Mouse (Mus musculus) E14TG2a.4 (cell line): Measurements from ENCODE around the gene Cpm.

Experiments
- H3K27me3 ChIP-seq: 2 replicates; pipeline ENCODE4 v1.6.1; 2014; ENCODE audit warnings: low read length, control low read depth; ENCODE audit not compliant: insufficient read depth
- H3K36me3 ChIP-seq: 2 replicates; pipeline ENCODE4 v1.6.1; 2014; ENCODE audit warnings: low read length, control low read depth; ENCODE audit not compliant: insufficient read depth
- H3K4me1 ChIP-seq: replicated peaks from 2 replicates; pipeline ENCODE4 v1.6.1; 2014; ENCODE audit warnings: low read depth, low read length, control low read depth
- H3K4me3 ChIP-seq: replicated peaks from 2 replicates; pipeline ENCODE4 v1.5.1; 2014; ENCODE audit warnings: mild to moderate bottlenecking, low read length
- H3K9me3 ChIP-seq: 2 replicates; pipeline ENCODE4 v1.6.1; 2014; ENCODE audit warnings: low read length, control low read depth
- CTCF ChIP-seq: conservative IDR thresholded peaks from 2 replicates; pipeline ENCODE4 v1.5.1; 2014; ENCODE audit warnings: low read length
- NANOG ChIP-seq: IDR thresholded peaks from 2 replicates; pipeline ENCODE4 v1.6.1; 2014; ENCODE audit warnings: borderline replicate concordance, low read length, mixed read lengths
- POU5F1 ChIP-seq: IDR thresholded peaks from 2 replicates; pipeline ENCODE4 v1.6.1; 2014; ENCODE audit warnings: low read length, borderline replicate concordance

Cpm gene

GRCm38 (mm10) chr10:117666947-117667630 is 37.8 kb downstream of the Cpm start:
- TF ChIP-seq CTCF: no peak
- TF ChIP-seq NANOG: no peak
- no peak for TF ChIP-seq POU5F1
- no peak overlapping the region for H3K4me3 ChIP-seq
- H3K4me1 ChIP-seq: peaks cover 49% of the 10 kb centered on the region
- H3K27me3 ChIP-seq: no peaks in the 10 kb centered on the region; the same call in 1 of the 2 replicates
- no peaks in the 10 kb centered on the region for H3K36me3 ChIP-seq
- H3K9me3 ChIP-seq: no peaks in the 10 kb centered on the region

- Histone ChIP-seq H3K36me3 (no peaks in the 10 kb centered on the region), H3K4me1 (peaks cover 47% of the 10 kb centered on the region), H3K4me3 (no peak overlapping the region), H3K9me3 (no peaks in the 10 kb centered on the region), H3K27me3 (peaks cover 2% of the 10 kb centered on the region; the same call in 1 of the 2 replicates)
- TF ChIP-seq NANOG: no peak
- no peak for TF ChIP-seq POU5F1
- TF ChIP-seq CTCF: no peak
These were observed 38.6 kb downstream of the Cpm start for GRCm38 (mm10) chr10:117667663-117668507.

GRCm38 (mm10) chr10:117668546-117669300 is 39.4 kb downstream of the Cpm start:
- Histone ChIP-seq H3K27me3 (peaks cover 2% of the 10 kb centered on the region; the same call in 1 of the 2 replicates), H3K4me3 (no peak overlapping the region), H3K4me1 (peaks cover 38% of the 10 kb centered on the region), H3K9me3 (no peaks in the 10 kb centered on the region), H3K36me3 (no peaks in the 10 kb centered on the region)
- TF ChIP-seq POU5F1 (no peak), CTCF (no peak), NANOG (no peak)

GRCm38 (mm10) chr10:117669449-117670090 is 40.3 kb downstream of the Cpm start:
- Histone ChIP-seq H3K27me3 (peaks cover 2% of the 10 kb centered on the region; the same call in 1 of the 2 replicates), H3K36me3 (no peaks in the 10 kb centered on the region), H3K4me3 (no peak overlapping the region), H3K9me3 (no peaks in the 10 kb centered on the region), H3K4me1 (peaks cover 30% of the 10 kb centered on the region)
- TF ChIP-seq POU5F1: no peak
- no peak for TF ChIP-seq NANOG
- TF ChIP-seq CTCF: no peak

GRCm38 (mm10) chr10:117670092-117670491 is 40.8 kb downstream of the Cpm start:
- H3K27me3 ChIP-seq: peaks cover 2% of the 10 kb centered on the region; the same call in 1 of the 2 replicates
- no peaks in the 10 kb centered on the region for H3K9me3 ChIP-seq
- H3K4me1 ChIP-seq: peaks cover 25% of the 10 kb centered on the region
- H3K4me3 ChIP-seq: no peak overlapping the region
- TF ChIP-seq NANOG: no peak
- TF ChIP-seq POU5F1: no peak
- TF ChIP-seq CTCF: no peak
- no peaks in the 10 kb centered on the region for H3K36me3 ChIP-seq

- TF ChIP-seq POU5F1: no peak
- TF ChIP-seq NANOG: no peak
- TF ChIP-seq CTCF: no peak
- H3K9me3 ChIP-seq: no peaks in the 10 kb centered on the region
- H3K4me1 ChIP-seq: peaks cover 21% of the 10 kb centered on the region
- H3K27me3 ChIP-seq: peaks cover 2% of the 10 kb centered on the region; the same call in 1 of the 2 replicates
- H3K36me3 ChIP-seq: no peaks in the 10 kb centered on the region
- H3K4me3 ChIP-seq: no peak overlapping the region
These were observed 41.5 kb downstream of the Cpm start for GRCm38 (mm10) chr10:117670791-117671190.

GRCm38 (mm10) chr10:117671266-117671665 is 42.0 kb downstream of the Cpm start:
- Histone ChIP-seq H3K9me3 (no peaks in the 10 kb centered on the region), H3K27me3 (peaks cover 2% of the 10 kb centered on the region; the same call in 1 of the 2 replicates)
- TF ChIP-seq CTCF (no peak), POU5F1 (no peak), NANOG (no peak)

More at GRCm38 (mm10) chr10:117671266-117671665, 42.0 kb downstream of the Cpm start:
- Histone ChIP-seq H3K36me3 (no peaks in the 10 kb centered on the region), H3K4me3 (no peak overlapping the region), H3K4me1 (peaks cover 23% of the 10 kb centered on the region)
